Comparison of ENCODE assay signal across 23 mouse cellular contexts in the genomic region with DNA sequence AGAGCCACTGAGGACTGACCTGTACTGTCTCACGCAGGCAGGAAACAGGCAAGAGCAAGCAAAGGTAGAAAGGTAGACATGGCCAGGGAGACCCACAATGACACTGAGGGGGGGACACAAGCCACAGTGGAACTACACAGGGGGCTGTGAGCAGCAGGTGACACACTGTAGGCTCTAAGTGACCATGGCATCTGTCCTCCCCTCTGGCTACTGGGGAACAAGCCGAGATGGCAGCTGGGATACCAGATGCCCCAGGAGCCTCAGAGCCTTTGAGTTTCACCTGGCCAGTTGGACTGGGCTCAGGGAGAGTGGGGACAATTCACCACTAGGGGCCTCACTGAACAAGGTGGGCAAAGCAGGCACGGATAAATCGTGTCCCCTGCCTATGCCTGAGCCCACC. TPM values are rescaled to one million over a fixed set of nuclear protein-coding genes. Genes with fewer than 3 reads are reported as not detected.
DNase-seq lines count a peak whose midpoint lies in the region; ATAC-seq and TF ChIP-seq lines count a peak whose summit lies in the region.
"Had no signal": no experiment of that assay in that cellular context is flagged by ENCODE, and none has a peak within 500 bp of the region (broad histone marks: within the 10 kb centered on the region; RNA-seq: fewer than 3 reads in every experiment).

No protein-coding gene starts in this region.

- H3K36me3 ChIP-seq in forebrain, embryonic 11.5 days (ENCODE audit: control insufficient read depth, insufficient read depth, low read length), result no peaks in the 10 kb centered on the region; the same call in 1 of the 2 replicates
- H3K36me3 ChIP-seq in forebrain, embryonic 13.5 days (ENCODE audit: poor library complexity, severe bottlenecking), result peaks cover 78% of the 10 kb centered on the region
- peaks cover 43% of the 10 kb centered on the region; the same call in 1 of the 2 replicates for H3K36me3 ChIP-seq in hindbrain, postnatal 0 days (ENCODE audit: insufficient read depth, low read length)
- H3K36me3 ChIP-seq in hindbrain, embryonic 14.5 days (replicated peaks; ENCODE audit: control insufficient read depth, insufficient read depth), result peaks cover 77% of the 10 kb centered on the region
- 0 out of 2 replicates have a peak, but pooled peaks cover 3% of the 10 kb centered on the region for H3K36me3 ChIP-seq in midbrain, embryonic 11.5 days (ENCODE audit: control insufficient read depth, insufficient read depth, low read length)
- peaks cover 46% of the 10 kb centered on the region for H3K36me3 ChIP-seq in midbrain, embryonic 10.5 days
- H3K36me3 ChIP-seq in myocyte (ENCODE audit: control insufficient read depth, insufficient read depth), result peaks cover 16% of the 10 kb centered on the region

- H3K4me1 ChIP-seq in forebrain, embryonic 11.5 days (replicated peaks; ENCODE audit: control insufficient read depth, insufficient read depth, low read length), result no peaks in the 10 kb centered on the region
- no peaks in the 10 kb centered on the region for H3K4me1 ChIP-seq in forebrain, embryonic 13.5 days
- H3K4me1 ChIP-seq in hindbrain, postnatal 0 days (ENCODE audit: insufficient read depth, low read length), result no peaks in the 10 kb centered on the region
- no peaks in the 10 kb centered on the region for H3K4me1 ChIP-seq in hindbrain, embryonic 14.5 days (replicated peaks; ENCODE audit: control insufficient read depth, insufficient read depth, low read length)
- H3K4me1 ChIP-seq in midbrain, embryonic 11.5 days (ENCODE audit: control insufficient read depth, insufficient read depth, low read length), result no peaks in the 10 kb centered on the region
- H3K4me1 ChIP-seq in midbrain, embryonic 10.5 days, result peaks cover 10% of the 10 kb centered on the region
- H3K4me1 ChIP-seq: embryonic facial prominence, embryonic 13.5 days; hindbrain, embryonic 12.5 days; intestine, embryonic 15.5 days had no signal

- no peak overlapping the region for H3K4me2 ChIP-seq in forebrain, embryonic 11.5 days (ENCODE audit: low read depth, low read length, severe bottlenecking)
- H3K4me2 ChIP-seq in forebrain, embryonic 13.5 days, result no peak overlapping the region
- no peak overlapping the region for H3K4me2 ChIP-seq in hindbrain, postnatal 0 days (ENCODE audit: low read depth, low read length)
- no peak overlapping the region for H3K4me2 ChIP-seq in hindbrain, embryonic 14.5 days (replicated peaks)
- no peak overlapping the region for H3K4me2 ChIP-seq in midbrain, embryonic 11.5 days
- no peak overlapping the region for H3K4me2 ChIP-seq in myocyte (ENCODE audit: low read depth)
- H3K4me2 ChIP-seq: embryonic facial prominence, embryonic 13.5 days; heart, embryonic 13.5 days; hindbrain, embryonic 12.5 days; intestine, embryonic 15.5 days had no signal

- no peak for TF ChIP-seq POLR2A in myocyte (IDR thresholded peaks at IDR 0.05; ENCODE audit: insufficient read length, low read depth)

- H3K27ac ChIP-seq in forebrain, embryonic 11.5 days (ENCODE audit: low read depth, low read length), result no peak overlapping the region
- H3K27ac ChIP-seq in forebrain, embryonic 13.5 days, result no peak overlapping the region
- H3K27ac ChIP-seq in hindbrain, postnatal 0 days, result no peak overlapping the region
- no peak overlapping the region for H3K27ac ChIP-seq in hindbrain, embryonic 14.5 days
- no peak overlapping the region for H3K27ac ChIP-seq in midbrain, embryonic 11.5 days (ENCODE audit: low read depth, low read length)
- no peak overlapping the region for H3K27ac ChIP-seq in midbrain, embryonic 10.5 days (replicated peaks)
- H3K27ac ChIP-seq: embryonic facial prominence, embryonic 13.5 days; heart, adult 2 months; heart, embryonic 13.5 days; hindbrain, embryonic 12.5 days; intestine, embryonic 15.5 days had no signal

- no peaks in the 10 kb centered on the region for H3K9me3 ChIP-seq in forebrain, embryonic 11.5 days (ENCODE audit: control insufficient read depth, low read length)
- no peaks in the 10 kb centered on the region for H3K9me3 ChIP-seq in forebrain, embryonic 13.5 days (replicated peaks)
- no peaks in the 10 kb centered on the region for H3K9me3 ChIP-seq in hindbrain, postnatal 0 days (ENCODE audit: low read length)
- no peaks in the 10 kb centered on the region for H3K9me3 ChIP-seq in hindbrain, embryonic 14.5 days (ENCODE audit: control insufficient read depth, low read length)
- H3K9me3 ChIP-seq in midbrain, embryonic 11.5 days (ENCODE audit: control insufficient read depth, low read length), result no peaks in the 10 kb centered on the region
- H3K9me3 ChIP-seq in midbrain, embryonic 10.5 days (replicated peaks), result no peaks in the 10 kb centered on the region
- H3K9me3 ChIP-seq: embryonic facial prominence, embryonic 13.5 days; heart, embryonic 13.5 days; hindbrain, embryonic 12.5 days; intestine, embryonic 15.5 days had no signal

- H3K4me3 ChIP-seq in forebrain, embryonic 11.5 days (ENCODE audit: low read depth, low read length), result no peak overlapping the region
- H3K4me3 ChIP-seq in forebrain, embryonic 13.5 days, result no peak overlapping the region
- H3K4me3 ChIP-seq in hindbrain, postnatal 0 days (ENCODE audit: low read length), result no peak overlapping the region
- no peak overlapping the region for H3K4me3 ChIP-seq in hindbrain, embryonic 14.5 days (replicated peaks; ENCODE audit: low read length)
- H3K4me3 ChIP-seq in midbrain, embryonic 11.5 days (ENCODE audit: low read depth, low read length), result no peak overlapping the region
- no peak overlapping the region for H3K4me3 ChIP-seq in midbrain, embryonic 10.5 days
- H3K4me3 ChIP-seq in myocyte, result no peak overlapping the region
- H3K4me3 ChIP-seq: embryonic facial prominence, embryonic 13.5 days; heart, adult 2 months; heart, embryonic 13.5 days; hindbrain, embryonic 12.5 days; intestine, embryonic 15.5 days had no signal

- no peak for ATAC-seq in forebrain, embryonic 11.5 days (replicated peaks; ENCODE audit: low FRiP score)
- no peak for ATAC-seq in forebrain, embryonic 13.5 days
- ATAC-seq in hindbrain, postnatal 0 days, result no peak
- ATAC-seq in hindbrain, embryonic 14.5 days (ENCODE audit: low FRiP score), result no peak
- ATAC-seq in midbrain, embryonic 11.5 days (ENCODE audit: low FRiP score), result no peak
- ATAC-seq: forebrain, embryonic 14.5 days; intestine, embryonic 15.5 days had no signal

- H3K79me2 ChIP-seq in myocyte (ENCODE audit: control insufficient read depth, insufficient read depth), result no peaks in the 10 kb centered on the region

- 91% methylated on average over 4 of the region's 4 CpGs for WGBS in forebrain, embryonic 11.5 days
- WGBS in forebrain, embryonic 13.5 days, result 79% methylated on average over 4 of the region's 4 CpGs
- 74% methylated on average over 4 of the region's 4 CpGs for WGBS in hindbrain, postnatal 0 days
- 94% methylated on average over 4 of the region's 4 CpGs for WGBS in hindbrain, embryonic 14.5 days
- 88% methylated on average over 4 of the region's 4 CpGs for WGBS in midbrain, embryonic 11.5 days
- WGBS in midbrain, embryonic 10.5 days, result 82% methylated on average over 4 of the region's 4 CpGs

- H3K9ac ChIP-seq in forebrain, embryonic 11.5 days (ENCODE audit: low read length), result no peak overlapping the region; the same call in 1 of the 2 replicates
- H3K9ac ChIP-seq in forebrain, embryonic 13.5 days, result no peak overlapping the region
- H3K9ac ChIP-seq in hindbrain, postnatal 0 days (replicated peaks; ENCODE audit: low read length), result no peak overlapping the region
- H3K9ac ChIP-seq in hindbrain, embryonic 14.5 days, result no peak overlapping the region
- H3K9ac ChIP-seq in midbrain, embryonic 11.5 days (ENCODE audit: low read length), result no peak overlapping the region
- H3K9ac ChIP-seq: embryonic facial prominence, embryonic 13.5 days; heart, embryonic 13.5 days; hindbrain, embryonic 12.5 days; intestine, embryonic 15.5 days had no signal

- H3ac ChIP-seq in myocyte (ENCODE audit: control insufficient read depth, insufficient read length), result no peak overlapping the region

- peak; percentile 20; the same call in 1 of the 2 replicates for TF ChIP-seq CTCF in hindbrain, postnatal 0 days (IDR thresholded peaks at IDR 0.05; ENCODE audit: low read depth)

- H3K27me3 ChIP-seq in forebrain, embryonic 11.5 days (ENCODE audit: control insufficient read depth, insufficient read depth, low read length), result no peaks in the 10 kb centered on the region
- no peaks in the 10 kb centered on the region for H3K27me3 ChIP-seq in forebrain, embryonic 13.5 days
- H3K27me3 ChIP-seq in hindbrain, postnatal 0 days (ENCODE audit: insufficient read depth, low read length), result no peaks in the 10 kb centered on the region
- H3K27me3 ChIP-seq in hindbrain, embryonic 14.5 days (ENCODE audit: control insufficient read depth, insufficient read depth, low read length), result no peaks in the 10 kb centered on the region
- no peaks in the 10 kb centered on the region for H3K27me3 ChIP-seq in midbrain, embryonic 11.5 days (ENCODE audit: control insufficient read depth, insufficient read depth, low read length)
- H3K27me3 ChIP-seq in midbrain, embryonic 10.5 days (ENCODE audit: low read depth, poor library complexity, severe bottlenecking), result no peaks in the 10 kb centered on the region
- no peaks in the 10 kb centered on the region for H3K27me3 ChIP-seq in myocyte (ENCODE audit: control insufficient read depth, insufficient read depth, insufficient read length)
- H3K27me3 ChIP-seq: CH12.LX; embryonic facial prominence, embryonic 13.5 days; heart, embryonic 13.5 days; hindbrain, embryonic 12.5 days; intestine, embryonic 15.5 days had no signal

- DNase-seq in forebrain, embryonic 11.5 days (ENCODE audit: low spot score), result peak; percentile 42
- DNase-seq in hindbrain, postnatal 0 days (ENCODE audit: low spot score), result no peak
- no peak for DNase-seq in hindbrain, embryonic 14.5 days (ENCODE audit: low spot score)
- peak; percentile 19 for DNase-seq in midbrain, embryonic 11.5 days (ENCODE audit: low spot score, missing footprints)
- DNase-seq in midbrain, embryonic 10.5 days (ENCODE audit: low spot score), result no peak
- DNase-seq in urinary bladder, adult 2 months (ENCODE audit: low spot score), result no peak
- DNase-seq: adrenal gland, adult 2 months; adrenal gland, postnatal 25 days; gastrocnemius, postnatal 10 days; heart, adult 2 months; heart, postnatal 4 days had no signal

RNA-seq across cellular contexts. Expression of gene Pmm1, which starts 8.4 kb away (rescaled TPM):
- 35.1 and 36.9 TPM in 2 replicates for polyA plus RNA-seq in forebrain, embryonic 11.5 days (2014; fragmentation: Nextera tagmentation; extraction: Ambion mirVana)
- polyA plus RNA-seq in forebrain, embryonic 13.5 days (2015; fragmentation: Nextera tagmentation; extraction: Ambion mirVana), result 62.2 and 62.5 TPM in 2 replicates
- total RNA-seq in hindbrain, postnatal 0 days (2014; rRNA removed), result 123 and 164 TPM in 2 replicates
- 140 and 142 TPM in 2 replicates for polyA plus RNA-seq in hindbrain, postnatal 0 days (2015; fragmentation: Nextera tagmentation; extraction: Ambion mirVana)
- 89.0 and 103 TPM in 2 replicates for polyA plus RNA-seq in hindbrain, embryonic 14.5 days (2014; fragmentation: Nextera tagmentation; extraction: Ambion mirVana)
- 26.9 and 29.8 TPM in 2 replicates for polyA plus RNA-seq in midbrain, embryonic 11.5 days (2014; fragmentation: Nextera tagmentation; extraction: Ambion mirVana)
- 31.9 and 34.9 TPM in 2 replicates for polyA plus RNA-seq in midbrain, embryonic 10.5 days (2016; fragmentation: Nextera tagmentation; extraction: Ambion mirVana)
- 104 TPM for polyA plus RNA-seq in myocyte (2012; fragmentation: generic; extraction: Trizol)
- 76.2 and 80.5 TPM in 2 replicates for polyA plus RNA-seq in urinary bladder, adult 2 months (2012; rRNA removed)

RNA-seq across cellular contexts. Expression of gene Csdc2, which starts 15.8 kb away (rescaled TPM):
- 16.6 and 20.1 TPM in 2 replicates for polyA plus RNA-seq in forebrain, embryonic 11.5 days (2014; fragmentation: Nextera tagmentation; extraction: Ambion mirVana)
- polyA plus RNA-seq in forebrain, embryonic 13.5 days (2015; fragmentation: Nextera tagmentation; extraction: Ambion mirVana), result 60.6 and 74.9 TPM in 2 replicates
- 178 and 188 TPM in 2 replicates for total RNA-seq in hindbrain, postnatal 0 days (2014; rRNA removed)
- 239 and 269 TPM in 2 replicates for polyA plus RNA-seq in hindbrain, postnatal 0 days (2015; fragmentation: Nextera tagmentation; extraction: Ambion mirVana)
- polyA plus RNA-seq in hindbrain, embryonic 14.5 days (2014; fragmentation: Nextera tagmentation; extraction: Ambion mirVana), result 183 and 199 TPM in 2 replicates
- 18.0 and 18.9 TPM in 2 replicates for polyA plus RNA-seq in midbrain, embryonic 11.5 days (2014; fragmentation: Nextera tagmentation; extraction: Ambion mirVana)
- 13.8 and 20.6 TPM in 2 replicates for polyA plus RNA-seq in midbrain, embryonic 10.5 days (2016; fragmentation: Nextera tagmentation; extraction: Ambion mirVana)
- polyA plus RNA-seq in myocyte (2012; fragmentation: generic; extraction: Trizol), result 38.3 TPM
- 20.2 and 29.6 TPM in 2 replicates for polyA plus RNA-seq in urinary bladder, adult 2 months (2012; rRNA removed)

RNA-seq across cellular contexts. Expression of gene Polr3h, which starts 26.3 kb away (rescaled TPM):
- 65.1 and 80.5 TPM in 2 replicates for polyA plus RNA-seq in forebrain, embryonic 11.5 days (2014; fragmentation: Nextera tagmentation; extraction: Ambion mirVana)
- 85.7 and 86.0 TPM in 2 replicates for polyA plus RNA-seq in forebrain, embryonic 13.5 days (2015; fragmentation: Nextera tagmentation; extraction: Ambion mirVana)
- 47.2 and 48.7 TPM in 2 replicates for total RNA-seq in hindbrain, postnatal 0 days (2014; rRNA removed)
- polyA plus RNA-seq in hindbrain, postnatal 0 days (2015; fragmentation: Nextera tagmentation; extraction: Ambion mirVana), result 98.7 and 101 TPM in 2 replicates
- polyA plus RNA-seq in hindbrain, embryonic 14.5 days (2014; fragmentation: Nextera tagmentation; extraction: Ambion mirVana), result 85.5 and 100.0 TPM in 2 replicates
- polyA plus RNA-seq in midbrain, embryonic 11.5 days (2014; fragmentation: Nextera tagmentation; extraction: Ambion mirVana), result 66.9 and 75.6 TPM in 2 replicates
- 76.2 and 80.8 TPM in 2 replicates for polyA plus RNA-seq in midbrain, embryonic 10.5 days (2016; fragmentation: Nextera tagmentation; extraction: Ambion mirVana)
- 247 TPM for polyA plus RNA-seq in myocyte (2012; fragmentation: generic; extraction: Trizol)
- polyA plus RNA-seq in urinary bladder, adult 2 months (2012; rRNA removed), result 17.2 and 17.4 TPM in 2 replicates

RNA-seq across cellular contexts. Expression of gene 1700029P11Rik, which starts 28.0 kb away (rescaled TPM):
- polyA plus RNA-seq in forebrain, embryonic 11.5 days (2014; fragmentation: Nextera tagmentation; extraction: Ambion mirVana), result not detected in 2 replicates
- polyA plus RNA-seq in forebrain, embryonic 13.5 days (2015; fragmentation: Nextera tagmentation; extraction: Ambion mirVana), result not detected in 2 replicates
- not detected in 2 replicates for total RNA-seq in hindbrain, postnatal 0 days (2014; rRNA removed)
- not detected in 2 replicates for polyA plus RNA-seq in hindbrain, postnatal 0 days (2015; fragmentation: Nextera tagmentation; extraction: Ambion mirVana)
- not detected in 2 replicates for polyA plus RNA-seq in hindbrain, embryonic 14.5 days (2014; fragmentation: Nextera tagmentation; extraction: Ambion mirVana)
- not detected in 2 replicates for polyA plus RNA-seq in midbrain, embryonic 11.5 days (2014; fragmentation: Nextera tagmentation; extraction: Ambion mirVana)
- not detected in 2 replicates for polyA plus RNA-seq in midbrain, embryonic 10.5 days (2016; fragmentation: Nextera tagmentation; extraction: Ambion mirVana)
- polyA plus RNA-seq in myocyte (2012; fragmentation: generic; extraction: Trizol), result not detected
- not detected in 2 replicates for polyA plus RNA-seq in urinary bladder, adult 2 months (2012; rRNA removed)
- total RNA-seq: adrenal gland, adult 2 months; adrenal gland, postnatal 25 days; CH12.LX; gastrocnemius, postnatal 10 days; gastrocnemius, postnatal 4 days; heart, adult 2 months; heart, postnatal 4 days had no signal
- polyA plus RNA-seq: adrenal gland, adult 2 months; cerebellum, adult 2 months; embryonic facial prominence, embryonic 13.5 days; forebrain, embryonic 14.5 days; frontal cortex, adult 2 months; heart, adult 2 months; heart, embryonic 13.5 days; heart, postnatal 0 days; hindbrain, embryonic 12.5 days; intestine, embryonic 15.5 days had no signal

RNA-seq across cellular contexts. Expression of gene Xrcc6, which starts 35.3 kb away (rescaled TPM):
- 72.9 and 80.6 TPM in 2 replicates for polyA plus RNA-seq in forebrain, embryonic 11.5 days (2014; fragmentation: Nextera tagmentation; extraction: Ambion mirVana)
- 59.9 and 65.3 TPM in 2 replicates for polyA plus RNA-seq in forebrain, embryonic 13.5 days (2015; fragmentation: Nextera tagmentation; extraction: Ambion mirVana)
- total RNA-seq in hindbrain, postnatal 0 days (2014; rRNA removed), result 18.5 and 20.1 TPM in 2 replicates
- polyA plus RNA-seq in hindbrain, postnatal 0 days (2015; fragmentation: Nextera tagmentation; extraction: Ambion mirVana), result 30.9 and 35.3 TPM in 2 replicates
- polyA plus RNA-seq in hindbrain, embryonic 14.5 days (2014; fragmentation: Nextera tagmentation; extraction: Ambion mirVana), result 36.7 and 38.7 TPM in 2 replicates
- 58.4 and 62.2 TPM in 2 replicates for polyA plus RNA-seq in midbrain, embryonic 11.5 days (2014; fragmentation: Nextera tagmentation; extraction: Ambion mirVana)
- polyA plus RNA-seq in midbrain, embryonic 10.5 days (2016; fragmentation: Nextera tagmentation; extraction: Ambion mirVana), result 68.6 and 75.1 TPM in 2 replicates
- 46.3 TPM for polyA plus RNA-seq in myocyte (2012; fragmentation: generic; extraction: Trizol)
- 18.3 and 20.4 TPM in 2 replicates for polyA plus RNA-seq in urinary bladder, adult 2 months (2012; rRNA removed)

Comparison
In these comparisons a context has a peak if more than half of its experiments do, and no peak if none do; other contexts are left out.
1. DNase-seq: peak in forebrain, embryonic 11.5 days (single experiment) and midbrain, embryonic 11.5 days (single experiment); none in hindbrain, postnatal 0 days (single experiment), hindbrain, embryonic 14.5 days (single experiment), midbrain, embryonic 10.5 days (single experiment) and urinary bladder, adult 2 months (single experiment).